Mouse (Mus musculus) thymus, adult 2 months (tissue): ENCODE data around the gene Tmem87b. TPM values are rescaled to one million over a fixed set of nuclear protein-coding genes. Genes with fewer than 3 reads are reported as not detected.

Experiments
- DNase-seq: peaks from one replicate; pipeline ENCODE4 v3.0.0; 2021
- H3K27ac ChIP-seq: fragments of 200-500 bp; 2 replicates; pipeline ENCODE4 v1.5.1; 2012; ENCODE audit warnings: low read length, control low read depth; ENCODE audit not compliant: control insufficient read depth, insufficient read depth
- H3K27me3 ChIP-seq: fragments of 200-500 bp; 2 replicates; pipeline ENCODE4 v1.6.1; 2012; ENCODE audit warnings: mild to moderate bottlenecking, low read length, moderate library complexity, mixed read lengths; ENCODE audit not compliant: control insufficient read depth, insufficient read depth
- H3K36me3 ChIP-seq: fragments of 200-500 bp; 2 replicates; pipeline ENCODE4 v1.6.1; 2012; ENCODE audit warnings: mild to moderate bottlenecking, low read length, moderate library complexity; ENCODE audit not compliant: control insufficient read depth, insufficient read depth
- H3K4me1 ChIP-seq: fragments of 200-500 bp; replicated peaks from 2 replicates; pipeline ENCODE4 v1.6.1; 2012; ENCODE audit warnings: low read length; ENCODE audit not compliant: control insufficient read depth, insufficient read depth
- H3K4me3 ChIP-seq: fragments of 200-500 bp; 2 replicates; pipeline ENCODE4 v1.5.1; 2012; ENCODE audit warnings: mild to moderate bottlenecking, low read length, control low read depth, moderate library complexity; ENCODE audit not compliant: control insufficient read depth, insufficient read depth
- CTCF ChIP-seq: fragments of 200-500 bp; IDR thresholded peaks from 2 replicates; pipeline ENCODE4 v1.5.1; 2012; ENCODE audit warnings: mild to moderate bottlenecking, control low read depth, low read length, moderate library complexity, borderline replicate concordance; ENCODE audit not compliant: control insufficient read depth, poor library complexity, insufficient read depth; ENCODE audit errors: extremely low read depth
- POLR2A ChIP-seq: fragments of 200-500 bp; IDR thresholded peaks from 2 replicates; pipeline ENCODE4 v1.6.1; 2012; ENCODE audit warnings: mild to moderate bottlenecking, low read length, control low read depth, moderate library complexity; ENCODE audit not compliant: control insufficient read depth, poor library complexity, insufficient read depth; ENCODE audit errors: extremely low read depth
- WGBS: fragments of 180-500 bp; shearing (Covaris S2); methylation state at CpG from one replicate; pipeline ENCODE4 v1.1.7; 2018; 5-methylcytosine and 5-hydroxymethylcytosine counted together
- polyA plus RNA-seq: library from polyadenylated mRNA; depleted of rRNA; stranded (reverse); fragments of >200 nt; gene quantifications from 2 replicates; pipeline ENCODE4 v1.2.3, GENCODE M21; 2012

Gene Tmem87b
- polyA plus RNA-seq, 1 experiment = 18.3 TPM

DNA sequence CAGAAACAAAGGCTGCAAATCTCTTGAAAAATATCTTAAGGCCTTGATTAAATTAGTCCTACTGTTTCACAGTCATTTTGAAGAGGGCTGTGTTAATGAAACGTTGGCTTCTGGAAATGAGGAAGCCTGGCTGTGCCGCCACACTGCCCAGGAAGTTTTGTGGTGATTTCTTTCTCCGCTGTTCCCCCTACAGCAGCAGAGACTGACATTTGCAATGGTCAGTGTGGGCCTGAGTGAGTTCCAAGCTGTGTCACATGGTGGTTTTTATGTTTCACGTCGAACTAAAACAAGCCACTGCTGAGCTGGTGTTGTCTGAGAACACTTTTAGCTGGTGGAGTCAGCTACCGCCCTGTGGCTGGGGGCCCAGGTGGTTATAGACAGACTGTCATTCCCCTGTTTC, 21.5 kb upstream of the Tmem87b start:
- DNase-seq = no peak
- no peaks in the 10 kb centered on the region for H3K27me3 ChIP-seq
- TF ChIP-seq CTCF = no peak
- TF ChIP-seq POLR2A = no peak
- no peak overlapping the region for H3K4me3 ChIP-seq
- WGBS = 31% methylated on average over 6 of the region's 6 CpGs
- no peaks in the 10 kb centered on the region for H3K4me1 ChIP-seq
- no peak overlapping the region for H3K27ac ChIP-seq
- H3K36me3 ChIP-seq = no peaks in the 10 kb centered on the region

DNA sequence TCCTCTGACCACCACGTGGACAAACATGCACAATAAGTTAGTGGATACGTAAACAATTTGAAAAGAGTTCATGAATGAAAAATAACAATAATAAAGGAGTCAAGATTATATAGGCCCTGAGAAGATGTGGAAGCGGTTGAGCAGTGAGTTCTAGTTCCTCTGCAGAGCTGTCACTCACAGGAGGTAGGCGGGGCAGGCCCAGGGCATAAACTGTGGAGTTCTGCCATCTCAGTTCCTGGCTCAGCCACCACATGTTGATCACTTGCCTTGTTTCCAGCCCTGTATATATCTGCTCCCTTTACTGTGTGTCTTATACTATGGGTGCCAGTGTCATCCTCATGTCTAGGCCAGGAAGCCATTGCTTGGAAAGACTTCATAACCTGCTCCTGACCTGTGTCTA, 14.5 kb upstream of the Tmem87b start:
- H3K4me3 ChIP-seq = no peak overlapping the region
- no peak for DNase-seq
- WGBS = 93% methylated on average over 4 of the region's 4 CpGs
- no peaks in the 10 kb centered on the region for H3K27me3 ChIP-seq
- no peaks in the 10 kb centered on the region for H3K4me1 ChIP-seq
- no peak for TF ChIP-seq CTCF
- no peak for TF ChIP-seq POLR2A
- H3K27ac ChIP-seq = no peak overlapping the region
- H3K36me3 ChIP-seq = no peaks in the 10 kb centered on the region

DNA sequence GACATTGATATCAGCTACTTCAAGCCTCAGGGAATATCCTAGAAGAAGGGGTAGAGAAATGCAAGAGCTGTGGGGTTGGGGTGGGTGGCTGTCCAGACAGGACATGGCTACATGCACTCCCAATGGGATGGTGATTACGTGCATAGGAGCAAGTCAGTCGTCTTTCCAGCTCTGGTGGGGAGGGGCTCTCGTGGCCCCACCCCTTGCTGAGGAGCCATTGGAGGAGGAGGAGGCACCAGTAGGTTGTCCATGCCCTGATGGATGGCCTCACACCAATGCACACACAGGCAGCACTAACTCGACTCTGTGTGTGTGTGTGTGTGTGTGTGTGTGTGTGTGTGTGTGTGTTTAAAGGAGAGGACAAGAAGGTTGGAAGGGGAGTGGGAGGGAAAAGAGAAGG, 12.6 kb upstream of the Tmem87b start:
- 86% methylated on average over 4 of the region's 4 CpGs for WGBS
- TF ChIP-seq CTCF (no peak), POLR2A (no peak)

DNA sequence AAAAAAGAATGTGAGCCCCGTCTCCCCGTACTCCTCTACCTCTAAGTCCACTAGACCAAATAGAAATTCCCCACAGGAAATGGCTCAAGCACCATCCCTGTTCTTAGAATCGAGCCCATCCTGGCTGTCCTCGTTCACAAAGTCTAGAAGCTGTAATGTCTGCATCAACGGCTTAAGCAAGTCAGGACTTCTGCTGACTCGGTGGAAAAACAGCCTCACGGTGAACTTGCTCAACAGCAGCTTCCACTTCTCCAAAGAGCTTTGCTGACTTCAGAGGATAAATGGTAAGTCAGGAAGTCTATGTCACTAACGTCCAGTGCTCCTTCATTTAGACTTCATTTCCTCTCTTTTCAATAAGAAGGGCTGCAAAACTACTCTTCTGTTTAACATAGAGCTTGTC, 11.4 kb upstream of the Tmem87b start:
- Histone ChIP-seq H3K27ac (no peak overlapping the region), H3K4me1 (no peaks in the 10 kb centered on the region), H3K27me3 (no peaks in the 10 kb centered on the region), H3K36me3 (no peaks in the 10 kb centered on the region), H3K4me3 (no peak overlapping the region)
- 27% methylated on average over 8 of the region's 8 CpGs for WGBS
- no peak for DNase-seq
- no peak for TF ChIP-seq POLR2A
- TF ChIP-seq CTCF = no peak

More for the DNA sequence above, 12.6 kb upstream of the Tmem87b start:
- Histone ChIP-seq H3K27ac (no peak overlapping the region), H3K4me3 (no peak overlapping the region), H3K36me3 (no peaks in the 10 kb centered on the region), H3K27me3 (no peaks in the 10 kb centered on the region), H3K4me1 (no peaks in the 10 kb centered on the region)
- no peak for DNase-seq

DNA sequence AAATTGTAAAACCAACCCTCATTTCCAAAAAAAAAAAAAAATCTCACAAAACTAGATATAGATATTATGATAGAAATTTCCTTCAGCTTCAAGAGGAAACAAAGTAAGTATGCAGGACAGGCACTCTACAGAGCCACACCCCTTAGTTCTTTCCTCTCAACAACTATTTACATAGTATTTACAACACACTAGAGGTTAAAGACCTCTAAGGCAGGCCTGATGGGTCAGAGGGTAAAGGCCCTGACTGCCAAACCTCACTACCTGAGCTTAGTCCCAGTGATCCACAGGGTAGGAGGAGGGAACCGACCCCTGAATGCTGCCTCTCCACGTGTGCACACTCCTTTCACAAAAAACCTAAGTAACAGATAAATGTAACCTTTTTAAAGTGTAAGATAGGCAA, 5.2 kb upstream of the Tmem87b start:
- Histone ChIP-seq H3K4me3 (no peak overlapping the region), H3K27ac (no peak overlapping the region), H3K27me3 (no peaks in the 10 kb centered on the region; the same call in 1 of the 2 replicates), H3K4me1 (no peaks in the 10 kb centered on the region), H3K36me3 (no peaks in the 10 kb centered on the region)
- no peak for TF ChIP-seq CTCF
- TF ChIP-seq POLR2A = no peak
- DNase-seq = no peak
- 72% methylated on average over 2 of the region's 2 CpGs for WGBS

DNA sequence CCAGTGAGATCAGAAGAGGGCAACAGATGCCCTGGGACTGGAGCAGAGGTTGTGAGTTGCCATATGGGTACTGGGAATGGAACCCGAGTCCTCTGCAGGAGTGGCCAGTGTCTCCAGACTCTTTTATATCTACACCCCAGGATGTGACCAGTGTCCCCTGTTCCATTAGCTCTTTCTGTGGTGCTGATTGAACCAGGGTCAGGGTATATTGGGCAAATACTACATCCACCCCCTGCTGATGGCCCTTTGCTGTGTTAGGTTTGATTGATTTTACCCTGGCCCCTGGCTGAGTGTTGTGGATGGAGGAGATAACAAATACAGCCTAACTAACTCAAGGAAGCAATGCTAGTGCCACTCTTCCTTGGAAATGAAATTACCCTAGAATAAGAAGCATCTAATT, 1.6 kb upstream of the Tmem87b start:
- no peak for DNase-seq
- H3K4me1 ChIP-seq = peaks cover 5% of the 10 kb centered on the region
- 88% methylated on average over 1 of the region's 1 CpGs for WGBS
- H3K4me3 ChIP-seq = no peak overlapping the region
- no peak overlapping the region for H3K27ac ChIP-seq
- H3K27me3 ChIP-seq = no peaks in the 10 kb centered on the region; the same call in 1 of the 2 replicates
- TF ChIP-seq CTCF (no peak), POLR2A (no peak)
- H3K36me3 ChIP-seq = no peaks in the 10 kb centered on the region

DNA sequence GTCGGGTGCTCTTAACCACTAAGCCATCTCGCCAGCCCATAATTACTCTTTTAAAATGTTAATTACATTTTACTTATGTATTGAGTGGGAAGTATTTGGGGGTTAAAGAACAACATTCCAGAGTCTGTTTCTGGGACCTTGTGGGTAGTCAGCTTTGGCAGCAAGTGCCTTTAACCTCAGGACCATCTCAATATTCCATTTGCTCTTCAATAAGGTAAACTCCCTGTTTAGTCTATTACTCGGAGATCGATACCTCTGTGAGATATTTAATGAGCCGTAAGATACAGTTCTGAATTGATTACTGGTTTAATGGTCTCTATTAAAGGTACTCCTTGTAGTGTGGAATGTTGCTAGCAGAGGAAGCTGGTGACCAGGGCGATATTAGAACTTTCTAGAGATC, 1.0 kb upstream of the Tmem87b start:
- Histone ChIP-seq H3K36me3 (no peaks in the 10 kb centered on the region), H3K27me3 (no peaks in the 10 kb centered on the region; the same call in 1 of the 2 replicates), H3K4me3 (no peak overlapping the region), H3K27ac (no peak overlapping the region), H3K4me1 (peaks cover 8% of the 10 kb centered on the region)
- 52% methylated on average over 6 of the region's 6 CpGs for WGBS
- no peak for TF ChIP-seq CTCF
- no peak for DNase-seq
